Mouse (Mus musculus): Measurements from ENCODE around the gene Gm3239. TPM values are rescaled to one million over a fixed set of nuclear protein-coding genes. Genes with fewer than 3 reads are reported as not detected.

The Gm3239 gene
- not detected for total RNA-seq (2023)

DNA sequence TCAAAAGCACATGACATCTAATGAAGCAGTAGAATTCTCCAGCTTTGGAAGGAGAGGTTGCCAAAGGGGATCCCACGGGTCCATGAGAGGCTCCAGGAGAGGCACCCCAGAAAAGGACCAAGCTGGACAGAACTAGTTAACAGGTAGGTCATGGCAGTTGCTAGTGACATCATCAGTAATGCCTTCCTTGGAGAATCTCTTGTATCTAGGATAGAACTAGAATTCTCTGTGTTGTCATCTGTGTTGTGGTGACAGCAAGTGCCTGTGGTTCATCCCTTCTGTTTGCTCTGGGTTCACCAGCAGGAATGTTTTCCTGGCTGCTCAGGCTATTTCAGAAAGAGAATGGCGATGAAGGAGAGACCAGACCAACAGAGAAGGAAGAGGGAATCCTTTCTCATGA, at the start of gene Gm3239:
Gene Gm3239 (plus strand): TSS at position 301 of the 400 bp plus-strand sequence.

DNA sequence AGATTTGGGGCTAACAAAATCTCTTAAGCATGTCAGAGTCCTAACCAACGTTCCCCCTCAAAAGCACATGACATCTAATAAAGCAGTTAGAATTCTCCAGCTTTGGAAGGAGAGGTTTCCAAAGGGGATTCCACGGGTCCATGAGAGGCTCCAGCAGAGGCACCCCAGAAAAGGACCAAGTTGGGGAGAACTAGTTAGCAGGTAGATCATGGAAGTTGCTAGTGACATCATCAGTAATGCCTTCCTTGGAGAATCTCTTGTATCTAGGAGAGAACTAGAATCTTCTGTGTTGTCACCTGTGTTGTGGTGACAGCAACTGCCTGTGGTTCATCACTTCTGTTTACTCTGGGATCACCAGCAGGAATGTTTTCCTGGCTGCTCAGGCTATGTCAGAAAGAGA, 31.9 kb upstream of the Gm3239 start, which contains the start of gene Gm8159:
Gene Gm8159 (plus strand): TSS at position 301 of the 400 bp plus-strand sequence.

GRCm38 (mm10) chr14:4708938-4709337, 44.9 kb downstream of the Gm3239 start, which contains the start of gene Gm7876:
TSS of gene Gm7876 (plus strand) at chr14:4709238.

Other genes starting within 250 kb of the Gm3239 start
- not detected for gene Gm3164, start 248.7 kb upstream of the Gm3239 start, total RNA-seq (2023)
- not detected for gene Gm3173, start 233.2 kb upstream of the Gm3239 start, total RNA-seq (2023)
- gene Gm3182, start 182.4 kb upstream of the Gm3239 start, total RNA-seq (2023): not detected
- not detected for gene Gm3047, start 108.8 kb upstream of the Gm3239 start, total RNA-seq (2023)
- gene Gm8159, start 31.8 kb upstream of the Gm3239 start, total RNA-seq (2023): not detected
- gene Gm7876, start 45.0 kb downstream of the Gm3239 start, total RNA-seq (2023): not detected
- gene Gm3252, start 62.6 kb downstream of the Gm3239 start, total RNA-seq (2023): not detected
- gene Gm9602, start 112.1 kb downstream of the Gm3239 start, total RNA-seq (2023): not detected
- not detected for gene Gm3269, start 173.9 kb downstream of the Gm3239 start, total RNA-seq (2023)
- not detected for gene Gm3264, start 191.4 kb downstream of the Gm3239 start, total RNA-seq (2023)
- not detected for gene Gm3278, start 228.2 kb downstream of the Gm3239 start, total RNA-seq (2023)

Measured in neutrophil, adult 83 days (primary cell).